Mouse (Mus musculus) ES-E14 (cell line): ENCODE measurements around the gene Klhdc4.

Experiments
- HCFC1 ChIP-seq: IDR thresholded peaks from 2 replicates; pipeline ENCODE4 v1.6.1; 2012; ENCODE audit warnings: low read length, inconsistent platforms, borderline replicate concordance; ENCODE audit not compliant: insufficient read depth
- ZC3H11A ChIP-seq: IDR thresholded peaks from 2 replicates; pipeline ENCODE4 v1.6.1; 2012; ENCODE audit warnings: low read depth, mild to moderate bottlenecking, inconsistent platforms, low read length, borderline replicate concordance
- ZNF384 ChIP-seq: IDR thresholded peaks from 2 replicates; pipeline ENCODE4 v1.6.1; 2012; ENCODE audit warnings: low read depth, low read length, inconsistent platforms

DNA sequence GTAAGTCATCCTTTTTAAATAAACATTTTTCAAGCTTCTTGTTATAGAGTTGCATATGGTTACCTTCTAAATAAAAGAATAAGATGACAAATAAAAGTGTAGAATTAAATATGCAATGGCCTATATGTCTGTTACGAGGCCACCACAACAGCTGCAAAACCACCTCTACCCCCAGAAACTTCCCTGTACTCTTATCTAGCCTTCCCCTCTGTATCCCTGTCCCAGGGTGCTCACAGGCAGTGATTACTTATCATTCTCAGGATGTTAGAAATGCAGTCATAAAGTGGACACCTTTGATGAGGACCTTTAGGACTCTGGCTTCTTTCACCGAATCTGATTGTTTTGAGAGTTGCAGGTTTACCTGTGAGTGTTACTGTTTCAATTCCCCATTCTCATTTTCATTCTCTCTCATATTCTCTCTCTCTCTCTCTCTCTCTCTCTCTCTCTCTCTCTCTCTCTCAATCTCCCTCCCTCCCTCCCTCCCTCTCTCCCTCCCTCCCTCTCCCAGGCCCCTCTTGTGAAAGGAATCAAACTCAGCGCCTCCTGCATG lies 13.9 kb upstream of the Klhdc4 start:
- TF ChIP-seq HCFC1: no peak
- TF ChIP-seq ZC3H11A: no peak
- no peak for TF ChIP-seq ZNF384
